Mouse (Mus musculus) 3T3-L1 (cell line): ENCODE measurements at regions not wholly inside any gene's neighbourhood (a gene's known extent, or its start where the extent isn't known, plus 50 kb on each side); places are given as distances from the start of the nearest gene placed in this dataset.
A peak's percentile ranks its signal among the peaks of the same experiment; 100 is the strongest.

Experiments
- DNase-seq: peaks from one replicate; pipeline ENCODE4 v3.0.0-alpha.2; 2015; ENCODE audit warnings: low read depth, low spot score

DNA sequence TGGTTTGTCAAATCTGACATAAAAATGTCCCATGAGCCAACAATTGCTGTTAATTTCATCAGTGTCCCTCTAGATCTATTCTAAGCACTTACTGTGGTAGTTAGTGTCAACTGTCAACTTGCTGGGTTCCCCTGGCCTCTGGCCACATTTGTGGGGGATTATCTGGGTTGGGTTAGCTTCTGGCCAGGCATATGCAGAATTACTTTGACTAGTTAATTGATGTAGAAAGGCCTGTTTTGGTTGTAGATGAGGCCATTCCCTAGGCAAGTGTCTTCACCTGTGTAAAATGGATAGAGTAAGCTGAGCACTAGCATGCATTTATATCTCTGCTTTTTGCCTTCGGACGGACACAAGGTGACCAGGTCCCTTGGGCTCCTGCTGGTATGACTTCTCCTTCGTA is 283.9 kb downstream of the 1810013L24Rik start:
- DNase-seq = no peak

DNA sequence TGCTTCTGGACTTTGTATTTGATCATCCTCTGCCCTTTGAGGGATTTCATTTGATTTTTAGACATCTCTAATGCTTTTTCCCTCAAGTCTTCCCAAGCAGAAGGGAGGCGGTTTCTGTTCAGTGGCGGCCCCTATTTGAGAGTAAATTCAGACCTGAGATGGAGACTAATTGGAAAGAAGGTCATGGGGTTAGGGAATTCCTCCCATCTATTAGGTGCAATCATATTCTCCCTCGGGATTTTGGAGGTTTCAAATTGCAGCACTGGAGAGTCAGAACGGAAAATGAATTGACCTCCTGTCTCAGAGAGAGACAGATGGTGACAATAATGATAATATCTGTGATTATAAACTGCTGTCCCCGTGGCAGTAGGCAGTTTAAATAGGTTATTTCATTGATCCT is 285.6 kb downstream of the 1810013L24Rik start:
- no peak for DNase-seq

DNA sequence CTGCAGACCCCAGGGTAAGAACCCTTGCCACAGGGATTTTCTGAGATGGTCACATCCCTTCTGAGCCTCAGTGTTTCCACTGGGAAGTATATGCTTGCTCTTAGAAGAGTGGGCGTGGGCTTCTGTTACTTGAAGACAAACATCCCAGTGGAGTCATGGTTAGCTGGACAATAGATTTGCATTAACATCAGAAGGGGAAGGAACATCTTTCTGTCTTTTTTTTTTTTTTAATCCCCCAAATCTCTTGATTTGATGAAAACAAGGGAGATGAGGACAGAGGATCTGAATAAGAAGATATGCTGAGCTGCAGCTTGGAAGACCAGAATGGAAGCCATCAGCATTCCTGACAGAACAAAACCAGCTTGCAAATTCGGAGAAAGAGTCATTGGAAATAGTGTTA is 291.7 kb downstream of the 1810013L24Rik start:
- no peak for DNase-seq

DNA sequence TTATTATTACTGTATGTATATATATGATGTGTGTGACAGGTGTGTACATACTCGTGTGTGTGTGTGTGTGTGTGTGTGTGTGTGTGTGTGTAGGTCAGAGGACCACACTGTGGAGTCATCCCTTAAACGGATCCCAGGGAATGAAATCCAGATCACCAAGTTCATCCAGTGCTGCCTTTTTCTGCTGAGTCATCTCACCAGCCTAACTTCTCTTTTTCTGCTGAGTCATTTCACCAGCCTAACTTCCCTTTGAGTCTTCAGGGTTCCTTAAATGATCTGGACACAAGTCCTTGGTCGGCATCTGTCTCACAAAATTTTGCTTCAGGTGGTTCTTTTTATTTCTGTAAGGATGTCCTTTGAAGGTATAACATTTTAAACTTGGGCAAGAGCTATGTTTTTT is 302.2 kb downstream of the 1810013L24Rik start:
- DNase-seq = peak; percentile 23

DNA sequence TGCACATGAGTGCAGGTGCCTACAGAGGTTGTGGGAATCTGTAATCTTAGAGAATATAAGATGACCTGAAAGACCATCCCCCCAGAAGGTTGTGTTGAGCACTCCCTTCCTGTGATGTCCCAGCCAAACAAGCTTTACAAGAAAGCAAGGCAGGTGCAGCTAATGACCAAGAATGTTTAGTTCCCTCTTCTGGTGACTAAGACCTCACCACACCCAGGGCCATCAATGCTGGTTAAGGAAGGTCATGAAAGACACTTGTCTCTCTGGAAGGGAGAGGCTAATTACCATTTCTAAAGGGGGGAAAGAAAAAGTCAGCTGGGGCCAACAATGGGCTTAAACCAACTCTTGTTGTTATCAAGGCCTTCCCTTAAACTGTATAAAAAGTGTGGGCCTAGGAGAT is 302.9 kb downstream of the 1810013L24Rik start:
- no peak for DNase-seq

DNA sequence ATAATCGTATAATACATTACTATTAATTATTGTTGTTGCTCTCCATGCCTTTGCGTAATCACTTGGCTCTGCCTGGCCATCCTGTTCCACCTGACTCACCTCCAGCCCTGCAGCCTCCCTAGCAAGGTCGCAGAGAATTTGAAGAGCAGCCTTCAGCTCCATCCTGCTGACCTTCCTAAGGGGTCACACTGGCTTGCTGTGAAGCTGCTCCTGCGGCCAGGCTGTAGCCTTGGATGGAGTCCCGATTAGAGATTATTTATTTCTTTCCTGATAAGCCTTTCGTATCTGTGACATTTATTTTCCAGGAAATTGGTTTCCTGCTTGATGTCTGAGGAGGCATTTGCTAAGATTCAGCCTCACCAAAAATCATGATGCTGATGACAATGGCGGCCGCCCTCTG is 305.5 kb downstream of the 1810013L24Rik start:
- no peak for DNase-seq

DNA sequence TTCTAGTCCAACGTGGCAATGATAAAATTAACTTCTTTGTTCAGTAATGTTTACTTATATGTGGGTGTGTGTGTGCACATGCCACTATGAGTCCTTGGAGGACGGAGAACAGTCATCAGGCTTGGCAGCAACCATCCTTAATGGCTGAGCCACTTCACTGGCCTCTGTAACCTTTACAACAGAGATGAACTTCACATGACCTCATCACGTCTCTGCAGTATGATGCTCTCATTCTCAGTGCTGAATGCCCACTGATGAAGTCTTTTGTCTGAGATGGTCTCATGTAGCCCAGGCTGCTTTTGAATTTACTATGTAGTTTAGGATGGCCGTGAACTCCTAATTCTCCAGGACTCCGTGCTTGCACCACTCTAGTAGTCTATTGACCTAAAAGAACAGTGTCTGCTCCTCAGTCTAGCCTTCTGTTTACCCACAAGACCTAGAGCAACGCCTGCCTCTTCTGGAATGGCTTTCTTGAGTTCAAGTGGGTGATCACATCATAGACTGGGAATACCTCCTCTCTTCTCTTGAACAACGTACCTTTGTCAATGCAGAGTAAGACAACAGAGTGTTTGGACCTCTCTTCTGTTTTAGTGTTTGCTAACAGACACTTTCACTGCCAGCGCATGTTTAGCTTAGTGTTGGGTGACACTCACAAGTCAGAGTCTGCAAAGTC is 308.8 kb downstream of the 1810013L24Rik start:
- DNase-seq = no peak

DNA sequence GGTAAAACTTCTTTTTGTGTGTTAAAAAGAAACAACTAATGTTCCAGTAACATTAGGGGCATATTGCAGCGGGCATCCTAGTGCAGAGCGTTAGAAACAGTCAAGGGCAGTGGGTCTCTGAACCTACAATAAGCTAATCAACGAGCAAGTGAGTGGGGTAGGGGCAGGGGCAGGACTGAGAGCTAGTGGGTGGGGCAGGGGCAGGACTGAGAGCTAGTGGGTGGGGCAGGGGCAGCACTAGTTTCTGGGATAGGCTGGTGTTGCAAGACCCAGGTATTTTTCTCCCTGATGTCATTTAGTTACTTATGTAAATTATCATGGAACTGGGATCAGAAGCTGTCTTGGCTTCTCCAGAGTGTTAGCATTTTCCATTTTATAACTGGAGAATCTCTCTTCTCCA is 309.5 kb downstream of the 1810013L24Rik start:
- DNase-seq = no peak

DNA sequence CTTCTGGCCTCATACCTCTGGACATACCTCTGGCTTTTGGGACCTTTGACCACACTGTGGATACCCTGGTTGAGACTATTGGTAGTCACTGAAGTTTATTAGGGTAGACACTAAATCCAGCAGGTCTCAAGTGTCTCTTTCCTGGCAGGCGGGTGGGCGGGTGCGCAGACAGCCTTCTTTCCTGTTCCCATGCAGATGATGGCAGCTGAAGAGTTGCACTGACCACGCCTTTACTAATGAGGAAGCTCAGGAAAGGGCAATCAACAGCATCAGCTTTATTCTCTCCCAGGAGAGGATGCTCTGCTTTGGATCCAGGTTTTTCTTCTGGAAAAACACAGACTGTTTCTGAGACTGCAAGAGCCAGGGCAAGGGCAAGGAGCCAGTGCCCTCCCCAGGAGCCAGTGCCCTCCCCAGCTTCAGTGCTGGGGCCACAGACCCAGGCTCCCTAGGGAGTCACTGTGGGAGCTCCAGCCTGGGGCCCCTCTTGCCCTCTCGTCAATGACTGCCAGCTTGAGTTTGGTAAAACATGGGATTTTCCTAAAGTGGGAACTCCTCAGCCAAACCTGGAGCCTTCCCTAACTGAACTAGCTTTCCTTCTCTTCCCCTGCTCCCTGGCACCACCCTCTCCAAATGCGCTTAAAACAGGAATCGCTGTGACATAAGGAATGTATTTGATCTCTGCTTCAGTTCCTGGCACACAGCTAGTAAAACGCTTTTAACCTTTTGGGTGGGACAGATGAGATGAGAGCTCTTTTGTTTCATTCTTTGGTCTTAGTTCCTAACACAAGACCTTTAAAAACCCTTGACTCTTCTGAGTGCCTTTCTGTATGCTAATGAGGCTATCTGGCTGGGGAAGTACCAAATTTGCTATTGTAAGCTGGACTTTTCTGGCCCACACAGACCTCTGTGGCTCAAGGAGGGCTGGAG is 319.6 kb downstream of the 1810013L24Rik start:
- DNase-seq = no peak

DNA sequence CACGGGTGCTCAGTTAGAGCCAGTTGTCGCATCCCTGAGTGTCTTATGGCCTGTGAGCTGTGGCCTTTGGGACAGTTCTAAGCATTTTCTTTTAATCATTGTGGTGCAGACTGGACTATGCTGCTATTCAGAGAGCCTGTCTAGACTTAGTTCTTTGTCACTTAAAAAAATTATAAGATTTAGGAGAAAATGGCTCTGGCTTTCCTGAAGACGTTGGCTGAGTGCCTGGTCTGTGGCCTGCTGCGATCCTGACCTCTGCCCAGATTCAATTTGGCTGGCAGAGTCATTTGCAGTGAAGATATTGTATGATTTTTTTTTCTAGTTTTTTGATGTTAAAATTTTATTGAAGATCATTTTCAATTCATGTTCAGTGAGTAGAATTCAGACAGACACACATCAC is 322.0 kb downstream of the 1810013L24Rik start:
- no peak for DNase-seq

DNA sequence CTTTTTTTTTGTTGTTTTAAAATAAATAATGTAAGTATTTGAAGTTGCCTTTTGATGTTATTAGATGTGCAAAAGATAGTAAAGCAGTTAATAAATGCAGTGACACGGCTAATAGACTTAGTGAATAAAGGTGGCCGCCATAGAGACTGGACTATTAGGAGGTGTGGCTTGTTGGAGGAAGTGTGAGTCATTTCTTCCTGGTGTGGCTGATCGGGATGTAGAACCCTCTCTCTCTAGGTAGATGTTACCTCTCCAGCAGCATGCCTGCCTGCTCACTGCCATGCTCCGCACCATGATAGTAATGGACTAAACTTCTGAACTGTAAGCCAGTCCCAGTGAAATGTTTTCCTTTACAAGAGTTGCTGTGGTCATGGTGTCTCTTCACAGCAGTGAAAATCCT is 323.6 kb downstream of the 1810013L24Rik start:
- DNase-seq = no peak

DNA sequence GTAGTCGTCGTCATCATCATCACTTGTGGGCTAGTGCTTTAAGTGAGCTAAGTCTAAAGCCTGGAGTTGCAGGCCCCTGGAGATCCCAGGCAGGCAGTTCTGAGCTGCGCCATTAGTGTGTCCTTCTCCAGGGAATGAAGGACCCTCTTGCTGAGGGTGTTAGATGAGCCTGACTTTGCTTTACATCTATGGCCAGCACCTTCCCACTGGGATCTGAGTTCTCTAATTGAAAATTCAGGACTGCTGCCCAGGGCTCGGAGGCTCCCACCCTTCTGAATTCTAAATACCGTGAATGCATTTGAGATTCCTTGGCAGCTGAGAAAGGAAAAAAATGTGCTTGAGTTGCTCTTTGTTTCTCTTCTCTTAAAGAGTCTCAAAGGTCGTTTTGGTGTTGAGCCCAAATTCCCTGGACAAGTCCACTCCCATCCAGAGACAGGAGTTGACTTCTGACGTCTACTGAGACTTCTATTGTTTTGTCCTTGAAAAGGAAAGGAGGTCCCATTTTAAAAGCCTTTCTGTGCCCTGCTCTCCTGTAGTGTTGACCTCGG is 335.9 kb downstream of the 1810013L24Rik start:
- DNase-seq = no peak

DNA sequence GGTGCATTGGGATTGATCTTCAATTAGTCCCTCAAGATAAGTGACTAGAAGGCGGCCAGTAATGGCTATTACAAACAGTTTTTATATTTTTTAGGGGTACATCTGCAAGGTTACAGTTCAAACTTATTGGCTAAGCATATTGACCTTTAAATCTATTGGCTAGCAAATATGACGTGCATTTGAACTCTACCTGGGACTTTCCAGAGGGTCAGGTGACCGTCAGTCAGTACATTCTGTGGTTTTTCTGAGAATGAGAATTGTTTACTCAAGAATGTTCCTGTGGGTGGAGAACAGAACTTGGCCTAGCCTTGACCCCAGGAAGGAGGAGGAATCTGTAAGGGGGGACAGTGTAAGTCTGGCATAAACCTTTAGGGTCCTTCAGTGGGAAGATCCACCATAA is 346.5 kb downstream of the 1810013L24Rik start:
- peak; percentile 32 for DNase-seq

DNA sequence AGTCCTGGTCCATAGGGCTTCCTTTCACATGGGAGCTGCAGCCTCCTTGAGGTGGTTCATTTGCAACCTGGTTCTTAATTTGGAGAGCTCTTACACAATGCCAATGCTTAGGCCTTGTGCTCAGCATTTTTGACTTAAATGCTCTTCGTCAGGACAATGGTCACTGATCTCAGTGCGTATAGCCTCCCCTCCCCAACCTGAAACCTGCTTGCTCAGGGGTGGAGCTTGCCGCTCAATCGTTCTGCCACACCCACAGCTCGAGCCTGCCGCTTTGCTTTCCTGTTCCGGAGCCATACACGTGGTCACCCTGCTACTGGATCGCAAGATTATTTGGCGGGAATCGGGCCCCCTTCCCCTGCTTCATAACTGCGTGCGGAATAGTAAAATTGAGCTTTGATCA is 365.9 kb downstream of the 1810013L24Rik start:
- no peak for DNase-seq

DNA sequence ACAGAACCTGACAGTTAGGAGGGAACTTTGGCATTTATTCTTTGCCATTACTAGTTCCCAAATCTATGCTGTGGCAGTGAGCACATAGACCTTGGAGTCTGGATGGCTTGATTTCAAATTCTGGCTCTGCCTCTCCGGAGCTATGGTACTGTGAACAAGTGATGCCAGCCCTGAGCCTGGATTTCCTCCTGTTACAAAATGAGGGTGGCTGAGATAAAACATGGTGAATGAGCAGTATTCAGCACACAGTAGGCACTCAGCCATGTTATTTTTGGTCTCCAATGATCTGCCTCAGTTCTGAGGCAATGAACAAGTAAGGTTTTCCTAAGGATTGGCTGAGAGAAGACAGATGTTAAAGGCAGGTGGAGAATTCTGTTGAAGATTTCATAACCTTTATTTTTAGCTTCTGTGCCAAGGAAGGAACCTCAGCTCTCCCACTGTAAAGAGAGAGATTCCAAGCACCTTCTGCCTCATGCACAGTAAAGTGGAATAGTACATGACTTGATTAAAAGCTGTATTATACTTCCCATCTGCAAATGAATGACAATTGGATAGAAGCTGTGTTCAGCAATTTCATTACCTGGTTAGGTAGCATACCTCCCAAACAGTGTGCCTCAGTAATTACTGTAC is 369.1 kb downstream of the 1810013L24Rik start:
- DNase-seq = no peak

DNA sequence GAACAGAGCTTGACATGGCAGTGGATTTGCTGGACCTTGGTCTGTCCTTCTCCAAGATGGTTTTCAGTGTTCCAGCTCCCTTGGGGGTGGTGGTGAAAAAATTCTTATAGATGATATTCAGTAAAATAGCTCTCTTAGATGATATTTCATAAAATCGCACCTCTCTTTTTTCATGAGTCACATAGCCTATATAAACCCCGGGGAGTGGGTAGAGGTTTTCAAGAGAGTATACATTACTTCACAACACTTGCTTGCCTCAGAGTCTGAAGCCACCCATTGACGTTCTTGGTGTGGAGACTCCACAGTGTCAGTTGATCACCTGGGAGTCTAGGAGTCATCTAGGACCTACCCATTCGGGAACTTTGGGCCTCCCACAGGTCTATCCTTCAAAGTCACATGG is 378.7 kb downstream of the 1810013L24Rik start:
- DNase-seq = no peak

DNA sequence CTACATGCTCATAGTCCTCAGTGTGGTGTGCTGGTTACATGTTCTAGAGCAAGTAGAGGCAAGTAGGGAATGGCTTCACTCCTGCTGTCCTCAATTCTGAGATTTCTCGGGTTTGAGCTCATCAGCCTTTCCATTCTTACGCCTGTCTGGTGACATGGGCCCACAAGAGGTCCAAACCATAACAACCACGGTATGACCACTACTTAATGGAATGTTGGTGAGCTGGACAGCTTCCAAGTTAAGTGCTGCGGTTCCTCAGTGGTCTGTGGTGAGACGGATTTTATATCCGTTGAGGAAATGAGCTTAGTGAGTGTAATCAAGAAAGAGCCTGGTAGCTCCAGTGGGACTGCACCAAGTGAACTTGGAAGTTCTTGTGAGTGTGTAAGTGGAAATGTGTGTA is 381.6 kb downstream of the 1810013L24Rik start:
- peak; percentile 35 for DNase-seq

DNA sequence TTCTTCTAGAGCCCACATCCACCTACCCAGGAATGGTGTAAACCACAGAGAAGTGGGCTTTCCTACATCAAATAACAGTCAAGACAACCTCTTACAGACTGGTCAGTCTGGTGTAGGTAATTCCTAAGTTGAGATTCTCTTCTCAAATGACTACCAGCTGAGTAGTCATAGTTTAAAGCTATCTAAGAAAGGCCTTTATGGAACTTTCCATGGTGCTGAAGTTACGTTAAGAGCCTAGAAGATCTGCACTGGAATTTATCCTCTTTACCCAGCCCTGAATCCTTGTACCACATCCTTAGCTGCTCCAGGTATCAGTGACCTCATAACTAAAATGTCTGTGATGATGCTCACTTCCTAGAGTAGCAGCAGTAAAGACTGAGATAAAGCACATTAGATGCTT is 385.2 kb downstream of the 1810013L24Rik start:
- peak; percentile 5 for DNase-seq

DNA sequence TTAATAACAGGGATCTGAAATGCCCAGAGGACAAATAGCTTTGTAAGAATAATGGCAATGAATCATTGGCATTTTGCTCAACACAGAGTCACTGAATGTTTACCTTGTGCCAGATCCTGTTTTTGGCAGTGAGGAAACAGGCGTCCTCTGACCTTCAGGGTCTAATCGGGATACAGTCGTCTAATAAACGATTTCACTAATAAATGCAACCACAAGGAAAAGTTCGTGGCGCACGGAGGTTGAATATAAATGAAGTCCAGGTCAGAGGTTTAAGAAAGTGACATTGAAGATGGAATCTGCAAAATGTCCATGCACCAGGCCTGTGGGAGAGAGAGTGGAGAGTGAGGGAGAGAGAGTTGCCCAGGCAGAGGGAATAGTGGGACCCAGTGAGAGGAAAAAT is 387.5 kb downstream of the 1810013L24Rik start:
- DNase-seq = no peak

DNA sequence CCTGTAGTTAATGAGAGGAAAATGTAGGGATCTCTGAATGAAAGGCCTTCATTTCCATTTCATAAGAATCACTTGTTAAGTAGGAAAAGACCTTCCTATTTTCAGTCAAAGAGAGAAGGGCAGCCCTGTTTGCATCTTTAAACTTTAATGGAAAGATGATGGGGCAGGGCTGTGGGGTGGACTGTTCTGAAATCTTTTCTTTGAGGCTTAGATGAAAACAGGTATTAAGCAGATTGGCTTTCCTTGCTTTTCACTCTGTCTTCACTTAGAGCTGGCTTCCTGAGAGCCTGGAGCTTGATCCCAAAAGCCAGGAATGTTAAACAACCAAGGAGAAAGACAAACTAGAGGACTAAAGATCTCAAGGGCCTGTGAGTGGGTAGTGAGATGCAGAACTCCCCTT is 400.3 kb downstream of the 1810013L24Rik start:
- no peak for DNase-seq

DNA sequence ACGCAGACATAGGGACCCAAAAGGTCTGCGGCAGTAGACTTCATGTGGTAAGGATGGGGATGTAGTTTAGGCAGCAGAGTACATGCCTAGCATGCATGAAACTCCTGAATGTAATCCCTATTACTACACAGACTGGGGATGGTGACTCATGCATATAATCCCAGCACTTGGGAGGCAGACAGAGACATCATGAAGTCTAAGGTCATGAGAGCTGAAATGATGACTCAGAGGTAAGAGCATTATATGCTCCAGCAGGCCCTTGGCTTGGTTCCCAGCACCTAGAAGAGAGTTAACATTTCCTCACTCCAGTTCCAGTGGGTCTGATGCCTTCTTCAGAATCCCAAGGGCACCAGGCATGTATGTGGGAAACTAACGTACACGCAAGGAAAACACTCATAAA is 412.2 kb downstream of the 1810013L24Rik start:
- peak; percentile 21 for DNase-seq

DNA sequence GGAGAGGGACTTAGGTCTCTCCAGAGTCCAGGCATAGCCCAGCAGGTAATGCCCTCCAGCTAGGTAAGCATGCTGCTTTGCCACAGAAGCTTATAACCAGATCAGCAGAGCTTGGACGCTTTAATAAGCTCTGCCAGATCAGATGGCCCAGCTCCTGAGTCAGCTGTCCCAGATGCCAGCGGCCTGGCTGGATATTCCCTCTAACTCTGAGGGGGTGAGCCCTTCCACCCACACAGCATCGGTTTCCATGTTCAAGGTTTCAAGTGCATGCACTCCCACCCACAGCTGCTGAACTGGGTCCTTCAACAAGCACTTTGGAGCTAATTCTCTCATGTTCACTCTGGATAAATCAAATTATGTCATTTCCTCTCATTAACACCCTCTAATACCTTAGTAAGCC is 417.3 kb downstream of the 1810013L24Rik start:
- DNase-seq = no peak
